Mouse (Mus musculus): ENCODE data around the gene Fgfr2.

The Fgfr2 gene

DNA sequence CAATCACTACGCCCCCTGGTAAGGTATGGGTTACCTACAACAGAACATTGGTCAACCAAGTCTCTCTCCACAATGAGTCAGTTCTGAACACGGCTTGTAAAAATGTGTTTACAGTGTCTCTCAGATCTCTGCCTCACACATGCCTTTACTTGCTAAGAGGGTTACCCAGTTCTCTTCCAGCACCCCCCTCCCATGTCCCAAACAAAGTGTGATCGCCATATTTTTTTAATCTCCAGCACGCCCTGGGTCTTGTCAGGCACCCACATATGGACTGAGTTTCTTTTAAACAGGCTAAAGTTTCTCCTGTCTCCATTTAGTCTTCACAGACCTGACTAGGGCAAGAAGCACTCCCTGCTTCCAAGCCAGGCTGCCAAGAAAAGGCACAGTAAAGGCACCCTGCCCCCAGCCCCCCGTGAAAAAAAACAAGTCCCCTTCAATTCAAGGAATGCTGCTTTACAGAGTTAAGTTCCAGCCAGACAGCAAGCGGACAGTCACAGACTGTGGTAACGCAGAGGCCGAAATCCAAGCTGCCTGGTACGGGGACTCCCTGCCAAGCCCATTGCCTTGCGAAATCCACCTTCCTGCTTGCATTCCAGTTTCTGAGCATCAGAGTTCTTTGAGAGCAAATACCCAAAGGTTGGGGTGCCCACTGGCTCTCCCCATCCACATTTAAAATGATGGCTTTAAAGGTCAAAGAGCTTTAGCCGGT lies 2834.3 kb downstream of the Fgfr2 start:
- peak; percentile 35 for DNase-seq

- peak; percentile 45 for DNase-seq
Observed at GRCm38 (mm10) chr7:130288248-130288647, 2834.9 kb downstream of the Fgfr2 start.

DNA sequence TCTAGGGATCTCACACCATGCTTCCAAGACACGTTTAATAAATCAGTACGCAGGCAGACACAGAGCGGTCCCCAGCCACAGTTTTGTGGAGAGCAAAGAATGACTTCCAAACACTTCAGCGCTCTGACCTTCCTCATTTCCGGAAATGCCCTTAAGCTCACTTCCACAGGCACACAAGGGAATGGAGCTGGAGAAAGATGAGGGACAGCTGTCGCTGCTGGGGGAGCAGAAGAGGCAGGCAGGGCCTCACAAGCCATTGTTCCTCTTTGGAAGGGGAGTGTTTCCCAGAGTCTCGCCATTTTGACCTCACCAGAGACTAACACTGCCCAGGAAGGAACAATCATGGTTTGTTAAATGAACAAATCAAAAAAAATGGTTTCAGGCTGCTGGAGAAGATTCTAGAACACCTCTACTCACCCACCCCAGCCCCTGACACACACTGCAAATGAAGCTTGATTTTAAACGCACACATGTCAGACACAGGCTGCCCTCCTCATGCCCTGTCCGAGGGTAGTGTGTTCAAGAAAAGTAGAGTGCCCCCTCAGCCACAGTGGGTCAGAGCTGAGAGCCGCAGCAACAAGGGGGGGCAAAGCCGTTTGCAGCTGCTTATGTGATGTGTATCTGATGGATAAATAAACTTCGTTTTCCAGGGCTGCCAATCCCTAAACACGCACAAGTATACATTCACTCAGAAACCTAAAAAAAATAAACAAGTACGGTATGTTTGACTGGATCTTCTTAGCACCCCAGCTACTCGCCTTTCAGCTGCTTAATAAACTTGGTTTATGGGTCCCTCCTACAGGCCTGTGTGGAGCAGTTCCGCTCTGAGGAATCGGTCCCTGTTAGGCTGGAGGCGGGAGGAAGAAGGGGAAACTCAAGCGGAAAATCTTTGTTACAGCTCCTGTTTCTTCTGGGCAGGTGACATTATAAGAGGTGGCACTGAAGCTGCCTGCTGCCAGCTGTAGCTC lies 2844.1 kb downstream of the Fgfr2 start:
- peak; percentile 58 for DNase-seq

GRCm38 (mm10) chr7:130278000-130278737 lies 2845.0 kb downstream of the Fgfr2 start:
- no peak for DNase-seq

- peak; percentile 89 for DNase-seq
Observed at GRCm38 (mm10) chr7:130273265-130273664, 2849.9 kb downstream of the Fgfr2 start.

GRCm38 (mm10) chr7:130270807-130271206 lies 2852.3 kb downstream of the Fgfr2 start:
- DNase-seq: peak; percentile 54

GRCm38 (mm10) chr7:130269124-130269867 lies 2853.9 kb downstream of the Fgfr2 start:
- DNase-seq: no peak

DNA sequence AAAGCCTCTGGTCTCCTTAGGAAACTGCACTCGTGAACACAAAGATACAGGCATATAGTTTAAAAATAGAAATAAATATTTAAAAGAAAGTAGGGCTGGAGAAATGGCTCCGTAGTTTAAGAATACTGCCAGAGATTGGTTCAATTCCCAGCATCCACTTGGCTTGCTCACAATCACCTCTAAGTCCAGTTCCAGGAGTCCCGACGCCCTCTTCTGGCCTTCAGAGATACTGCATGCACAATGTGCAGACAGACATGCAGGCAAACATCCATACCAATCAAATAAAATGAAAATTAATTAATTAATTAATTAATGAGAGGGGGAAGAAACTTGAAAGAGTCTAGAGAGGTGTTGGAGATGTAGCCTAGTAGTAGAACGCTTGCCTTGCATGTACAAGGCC lies 2856.1 kb downstream of the Fgfr2 start:
- DNase-seq: peak; percentile 44

DNA sequence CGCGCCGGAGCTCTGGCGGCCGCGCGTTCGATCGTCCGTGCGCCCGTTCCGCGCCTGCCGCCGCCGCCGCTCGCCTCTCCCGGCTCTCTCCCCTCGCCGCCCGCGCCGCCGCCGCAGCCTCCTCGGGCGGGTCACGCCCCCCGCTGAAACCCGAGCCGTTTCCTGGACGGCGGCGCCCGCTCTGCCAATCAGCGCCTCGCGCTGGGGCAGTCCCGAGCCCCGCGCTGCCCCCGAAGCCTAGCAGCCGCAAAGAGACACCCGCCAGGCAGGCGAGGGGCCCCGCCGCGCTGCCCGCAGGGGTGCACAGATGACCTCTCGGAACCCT lies 2857.0 kb downstream of the Fgfr2 start:
- peak; percentile 94 for DNase-seq

DNA sequence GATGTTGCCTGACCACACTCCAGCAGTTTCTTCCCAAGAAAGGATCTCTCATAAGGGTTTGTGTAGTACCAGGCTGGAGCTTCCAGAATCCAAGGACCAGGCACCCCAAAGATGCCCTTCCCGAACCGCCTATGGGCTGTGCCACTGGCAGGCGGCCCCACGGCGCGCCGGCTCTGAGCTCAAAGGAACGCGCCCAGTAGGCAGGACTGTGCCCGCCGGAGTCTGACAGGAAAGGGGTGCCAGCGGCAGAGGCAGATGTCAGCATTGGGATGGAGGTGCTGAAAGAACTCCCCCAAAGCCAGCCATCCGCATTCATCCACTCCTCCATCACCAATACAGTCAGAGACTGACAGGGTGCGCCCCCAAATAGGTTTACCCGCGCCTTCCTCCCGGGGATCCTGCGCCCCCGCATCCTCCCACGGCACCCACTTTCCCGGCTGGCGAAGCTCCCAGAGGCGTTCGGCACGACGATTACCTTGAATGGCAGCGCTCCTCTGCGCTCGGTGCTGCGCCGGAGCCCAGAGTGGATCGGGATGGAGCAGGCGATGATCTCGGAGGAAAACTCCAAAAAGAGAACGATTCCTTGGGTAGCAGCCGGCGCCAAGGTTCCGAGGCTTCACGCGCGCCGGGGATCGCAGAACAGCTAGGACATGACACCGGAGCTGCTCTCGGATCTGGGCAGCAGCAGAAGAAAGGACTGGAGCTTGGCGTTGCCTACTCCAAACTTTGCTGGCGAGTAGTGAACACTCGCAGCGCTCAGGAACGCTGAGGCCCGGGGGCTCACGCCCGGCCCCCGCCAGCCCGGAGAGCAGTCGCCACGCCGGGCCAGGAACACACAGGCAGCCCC lies 2857.6 kb downstream of the Fgfr2 start:
- peak; percentile 46 for DNase-seq

- DNase-seq: peak; percentile 84
Observed at GRCm38 (mm10) chr7:130264616-130265318, 2858.4 kb downstream of the Fgfr2 start.

DNA sequence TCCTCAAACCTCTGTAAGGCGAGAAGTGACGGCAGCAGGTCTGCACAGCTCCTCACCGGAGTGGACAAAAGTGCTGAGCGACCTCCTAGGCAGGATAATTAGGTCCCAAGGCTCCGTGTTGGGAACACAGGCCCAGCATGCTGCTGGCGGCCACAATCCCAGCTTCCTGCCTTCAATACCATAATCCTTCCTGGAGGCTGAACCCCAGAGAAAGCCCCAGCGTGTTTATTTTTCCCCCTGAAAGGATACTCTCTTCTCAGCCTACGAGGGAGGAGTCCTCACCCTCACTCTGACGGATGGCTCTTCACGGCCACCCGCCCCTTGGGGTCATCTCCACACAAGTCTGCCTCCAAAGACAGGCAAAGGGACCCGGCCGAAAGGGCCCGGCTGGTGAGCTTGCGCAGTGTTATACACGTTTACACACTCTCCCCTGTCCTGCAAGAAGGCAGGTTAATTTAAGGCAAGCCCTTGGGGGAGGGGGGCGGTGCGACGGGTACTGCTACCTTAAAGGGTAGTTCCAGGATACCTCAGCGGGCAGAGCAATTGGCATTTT lies 2859.3 kb downstream of the Fgfr2 start:
- peak; percentile 51 for DNase-seq

DNA sequence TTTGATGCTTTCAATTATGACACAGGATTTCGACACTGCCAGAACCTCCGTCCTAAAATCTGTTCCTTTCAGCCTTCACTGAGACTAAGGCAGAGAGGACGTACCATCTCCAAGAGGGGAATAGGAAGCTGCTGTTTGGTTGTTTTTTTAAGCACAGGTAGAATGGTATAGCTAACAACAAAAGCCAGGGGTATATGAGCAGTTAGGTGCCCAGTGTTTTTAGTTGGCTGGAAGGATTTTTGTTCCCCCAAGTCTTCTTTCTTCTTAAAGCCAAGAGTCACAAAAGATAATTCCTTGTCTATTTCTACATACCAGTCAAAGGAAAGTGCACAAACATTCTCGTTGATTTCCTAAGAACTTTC lies 2859.9 kb downstream of the Fgfr2 start:
- DNase-seq: no peak

DNA sequence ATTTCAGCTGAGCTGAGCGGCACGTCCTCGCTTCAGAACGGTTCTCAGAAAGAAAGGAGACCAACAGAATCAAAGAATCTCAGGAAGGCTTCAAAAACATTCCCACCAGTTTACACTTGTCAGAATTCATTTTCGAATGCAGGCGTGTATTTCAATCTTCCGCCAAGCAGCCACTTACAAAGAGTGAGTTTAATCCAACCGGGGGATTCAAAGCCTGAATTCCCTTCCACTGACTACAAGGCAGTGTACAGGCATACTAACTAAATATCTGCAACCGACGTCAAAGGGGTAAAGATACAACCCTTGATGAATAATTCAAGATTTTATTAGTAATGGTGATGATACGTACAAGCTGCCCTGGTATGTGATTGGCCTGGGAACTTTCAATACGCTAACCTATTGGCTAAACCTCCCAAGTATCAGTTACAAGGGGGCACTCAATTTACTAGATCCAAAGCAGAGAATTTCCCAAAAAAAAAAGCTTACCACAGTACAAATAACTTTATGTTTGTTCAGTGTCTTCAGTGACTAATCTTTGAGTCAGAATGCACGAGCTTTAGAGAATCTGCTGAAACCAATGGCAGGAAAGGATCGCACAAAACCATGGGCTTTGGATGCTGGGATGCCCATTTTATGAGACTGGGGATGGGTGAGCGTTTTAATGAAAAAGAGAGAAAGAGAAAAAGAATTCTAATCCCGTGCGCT lies 2860.5 kb downstream of the Fgfr2 start:
- no peak for DNase-seq

DNA sequence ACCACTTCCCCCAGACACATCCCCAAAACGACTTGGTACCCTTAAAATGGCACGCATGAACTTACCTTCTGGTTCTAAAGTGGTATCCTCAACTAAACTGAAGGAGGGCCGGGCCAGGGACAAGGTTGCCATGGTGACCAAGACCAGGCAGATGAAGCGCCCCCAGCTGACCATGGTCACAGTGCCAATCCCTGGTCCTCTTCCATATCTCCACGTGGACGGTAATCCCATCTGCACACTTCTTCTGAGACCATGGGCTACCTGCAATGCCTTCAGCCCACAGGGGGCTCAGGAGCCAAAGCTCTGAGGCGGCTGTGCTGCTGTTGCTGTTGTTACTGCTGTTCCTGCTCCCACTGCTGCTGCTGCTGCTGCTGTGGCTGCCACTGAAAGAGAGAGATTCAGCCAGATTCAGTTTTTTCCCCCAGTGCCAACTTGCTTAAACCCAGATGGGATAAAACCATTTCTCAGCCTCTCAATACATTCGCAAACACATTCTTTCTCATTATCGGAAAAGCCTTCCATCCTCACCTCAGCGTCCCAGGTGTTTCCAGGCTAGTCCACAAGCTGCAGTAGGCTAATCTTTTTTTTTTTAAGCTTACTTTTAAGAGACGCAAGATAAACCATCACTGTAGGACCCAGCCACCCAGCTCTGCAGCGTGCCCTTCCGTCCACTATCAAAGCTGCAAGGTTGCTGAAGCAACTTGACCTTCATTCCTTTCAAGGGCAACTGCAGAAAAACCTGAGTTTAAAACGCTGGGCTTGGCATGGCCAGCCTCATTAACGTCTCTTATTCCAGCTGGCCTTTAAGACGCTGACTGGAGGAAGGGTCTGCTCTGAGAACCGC lies 2861.2 kb downstream of the Fgfr2 start:
- DNase-seq: no peak

DNA sequence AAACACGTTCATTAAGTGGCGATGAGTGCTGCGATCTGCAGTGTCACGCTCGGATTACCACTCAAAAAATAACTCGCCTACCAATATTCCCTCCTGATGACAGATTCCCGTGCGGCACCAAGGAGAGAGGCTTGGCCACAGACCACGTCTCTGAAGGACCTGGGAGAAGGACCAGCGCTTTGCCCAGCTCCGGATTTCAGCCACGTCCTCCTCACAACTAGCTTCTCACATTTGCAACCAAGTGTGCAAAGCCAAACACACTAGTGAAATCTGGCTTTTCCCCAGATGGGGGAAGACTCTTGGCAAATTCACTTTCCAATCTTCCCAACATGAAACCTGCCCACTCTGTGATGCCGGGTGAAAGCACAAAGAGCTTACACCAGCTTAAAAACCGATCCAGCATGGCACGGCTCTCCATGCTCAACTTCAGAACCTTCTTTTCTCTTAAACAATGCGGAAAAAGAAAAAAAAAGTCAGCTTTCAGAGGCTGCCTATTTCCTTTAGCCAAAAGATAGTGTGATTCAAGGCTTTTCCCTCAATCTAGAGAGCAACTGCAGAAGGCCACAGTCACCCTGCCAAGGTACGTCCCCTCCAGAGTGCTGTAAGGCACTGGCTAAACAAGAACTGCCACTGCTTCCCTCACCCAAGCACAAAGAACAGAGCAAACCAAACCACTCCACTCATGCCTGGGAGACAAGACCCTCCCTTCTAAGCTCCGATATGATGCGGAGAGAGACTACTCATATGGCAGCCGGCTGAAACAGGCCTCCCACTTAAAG lies 2862.1 kb downstream of the Fgfr2 start:
- DNase-seq: no peak

DNA sequence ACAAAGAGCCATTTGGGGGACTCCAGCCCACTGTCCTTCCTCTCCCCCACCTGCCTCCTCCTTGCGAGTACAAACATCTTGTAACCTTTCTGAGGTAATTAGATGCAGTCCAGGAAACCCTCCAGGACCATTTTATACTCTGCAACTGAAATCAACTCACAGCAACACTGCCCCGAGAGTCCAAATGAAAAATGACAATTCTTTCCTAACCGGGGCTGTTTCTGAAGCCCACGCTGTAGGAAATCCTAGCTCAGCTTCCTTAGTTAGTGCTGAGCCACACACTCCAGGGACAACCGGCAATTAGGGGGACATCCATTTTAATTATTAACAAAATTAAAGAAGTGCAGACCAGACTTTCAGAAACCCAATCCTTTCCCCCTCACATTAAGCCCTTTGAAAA lies 2863.1 kb downstream of the Fgfr2 start:
- DNase-seq: no peak

DNA sequence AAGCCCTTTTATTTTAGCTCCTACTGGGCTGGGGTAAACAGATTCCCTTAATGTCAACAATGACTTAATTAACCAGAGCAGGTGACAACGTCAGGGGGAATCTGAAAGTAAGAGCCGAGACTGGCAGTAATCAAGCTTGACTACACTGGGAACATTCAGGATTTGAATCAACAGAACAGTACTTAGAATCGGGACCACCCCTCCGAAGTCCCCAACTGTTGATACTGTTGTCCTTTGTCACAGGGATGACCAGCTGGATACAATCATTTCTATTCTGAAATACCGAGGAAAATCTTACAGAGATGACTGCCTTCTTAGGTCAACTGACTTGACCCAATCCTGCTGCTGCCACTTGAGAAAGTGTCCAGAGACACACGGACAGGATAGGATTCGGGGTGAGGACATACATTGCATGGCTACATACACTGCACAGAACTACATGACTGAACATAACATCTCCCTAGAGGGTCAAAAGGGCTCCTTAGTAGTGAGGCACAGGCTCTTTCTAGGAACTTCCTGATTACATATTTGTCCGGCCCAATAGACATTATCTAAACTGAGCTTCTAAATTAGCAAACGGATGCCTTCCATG lies 2864.3 kb downstream of the Fgfr2 start:
- no peak for DNase-seq
